Mouse (Mus musculus) kidney, adult 2 months (tissue): ENCODE results near the gene Ift122. TPM values are rescaled to one million over a fixed set of nuclear protein-coding genes. Genes with fewer than 3 reads are reported as not detected.
A peak's percentile ranks its signal among the peaks of the same experiment; 100 is the strongest.

ENCODE experiments used
- DNase-seq: peaks from one replicate; pipeline ENCODE4 v3.0.0; 2021
- H3K27ac ChIP-seq: fragments of 200-500 bp; 2 replicates; pipeline ENCODE4 v1.5.1; 2012; ENCODE audit warnings: low read depth, low read length, control low read depth, inconsistent platforms; ENCODE audit not compliant: insufficient read depth
- H3K27me3 ChIP-seq: fragments of 200-500 bp; replicated peaks from 2 replicates; pipeline ENCODE4 v1.6.1; 2012; ENCODE audit warnings: mild to moderate bottlenecking, moderate library complexity, low read length, inconsistent platforms; ENCODE audit not compliant: control insufficient read depth, insufficient read depth
- H3K36me3 ChIP-seq: fragments of 200-500 bp; 2 replicates; pipeline ENCODE4 v1.6.1; 2012; ENCODE audit warnings: mild to moderate bottlenecking, moderate library complexity, low read length, inconsistent platforms; ENCODE audit not compliant: control insufficient read depth, insufficient read depth
- H3K4me1 ChIP-seq: fragments of 200-500 bp; 2 replicates; pipeline ENCODE4 v1.6.1; 2011; ENCODE audit warnings: low read length; ENCODE audit not compliant: control insufficient read depth, insufficient read depth
- H3K4me3 ChIP-seq: fragments of 200-500 bp; 2 replicates; pipeline ENCODE4 v1.5.1; 2011; ENCODE audit warnings: mild to moderate bottlenecking, low read depth, low read length, control low read depth; ENCODE audit not compliant: insufficient read depth
- CTCF ChIP-seq: fragments of 200-500 bp; conservative IDR thresholded peaks from 2 replicates; pipeline ENCODE4 v1.5.1; 2011; ENCODE audit warnings: low read depth, mild to moderate bottlenecking, control low read depth, low read length, moderate library complexity, mixed read lengths; ENCODE audit not compliant: insufficient read depth, insufficient read length
- POLR2A ChIP-seq: fragments of 200-500 bp; IDR thresholded peaks from one replicate; pipeline ENCODE4 v1.6.1; 2011; ENCODE audit warnings: low read depth, low read length, control low read depth
- WGBS: fragments of 180-500 bp; shearing (Covaris S2); methylation state at CpG from one replicate; pipeline ENCODE4 v1.1.7; 2018; 5-methylcytosine and 5-hydroxymethylcytosine counted together
- polyA plus RNA-seq: library from polyadenylated mRNA; depleted of rRNA; stranded (reverse); fragments of >200 nt; gene quantifications from 2 replicates; pipeline ENCODE4 v1.2.3, GENCODE M21; 2012

Ift122 gene
- polyA plus RNA-seq, 1 experiment: 29.2 TPM

DNA sequence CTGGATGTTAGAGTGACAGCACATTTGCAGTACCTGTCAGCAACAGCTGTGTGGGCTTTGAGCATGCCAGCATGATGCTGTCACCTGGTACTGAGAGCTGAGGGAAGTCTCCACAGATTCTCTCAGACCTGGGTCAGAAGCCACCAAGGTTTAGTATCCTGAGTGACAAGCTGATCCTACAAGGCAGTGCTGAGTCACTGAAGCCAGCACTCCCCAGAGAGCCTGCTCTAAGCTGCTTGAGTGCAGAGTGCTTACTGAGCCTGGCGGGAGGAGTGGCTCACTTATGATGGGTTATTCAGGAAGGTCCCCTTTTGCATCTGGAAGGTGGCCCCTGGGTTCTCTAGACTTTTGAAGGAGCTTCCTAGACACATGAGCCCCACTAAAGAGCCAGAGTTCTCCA, 53.2 kb downstream of the Ift122 start:
- H3K4me3 ChIP-seq: no peak overlapping the region
- TF ChIP-seq POLR2A (no peak), CTCF (no peak)
- DNase-seq: no peak
- 76% methylated on average over 1 of the region's 1 CpGs for WGBS
- no peaks in the 10 kb centered on the region for H3K4me1 ChIP-seq
- no peaks in the 10 kb centered on the region for H3K36me3 ChIP-seq
- H3K27ac ChIP-seq: no peak overlapping the region
- H3K27me3 ChIP-seq: no peaks in the 10 kb centered on the region

DNA sequence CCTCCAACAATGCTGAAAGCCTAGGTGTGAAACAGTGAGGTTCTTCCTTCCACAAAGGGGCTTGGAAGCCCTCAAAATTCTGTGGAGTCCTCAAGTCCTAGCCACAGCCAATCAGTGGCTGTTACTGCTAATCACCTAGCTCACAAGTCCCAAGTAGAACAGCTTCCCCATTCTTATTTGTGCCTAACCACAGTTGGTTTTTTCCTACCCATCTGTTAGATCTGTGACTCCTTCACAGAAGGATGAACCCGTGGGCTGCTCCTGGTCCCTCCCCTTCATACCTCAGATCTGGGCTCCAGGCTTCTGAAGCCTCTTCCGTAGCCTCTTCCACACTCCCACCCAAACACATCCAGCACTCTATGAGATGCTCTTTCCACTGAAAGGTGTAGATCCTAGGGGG, 53.6 kb downstream of the Ift122 start:
- no peaks in the 10 kb centered on the region for H3K4me1 ChIP-seq
- no peak for DNase-seq
- no peaks in the 10 kb centered on the region for H3K36me3 ChIP-seq
- no peak overlapping the region for H3K27ac ChIP-seq
- WGBS: 56% methylated on average over 2 of the region's 2 CpGs
- no peak overlapping the region for H3K4me3 ChIP-seq
- no peaks in the 10 kb centered on the region for H3K27me3 ChIP-seq
- TF ChIP-seq CTCF: no peak
- no peak for TF ChIP-seq POLR2A

DNA sequence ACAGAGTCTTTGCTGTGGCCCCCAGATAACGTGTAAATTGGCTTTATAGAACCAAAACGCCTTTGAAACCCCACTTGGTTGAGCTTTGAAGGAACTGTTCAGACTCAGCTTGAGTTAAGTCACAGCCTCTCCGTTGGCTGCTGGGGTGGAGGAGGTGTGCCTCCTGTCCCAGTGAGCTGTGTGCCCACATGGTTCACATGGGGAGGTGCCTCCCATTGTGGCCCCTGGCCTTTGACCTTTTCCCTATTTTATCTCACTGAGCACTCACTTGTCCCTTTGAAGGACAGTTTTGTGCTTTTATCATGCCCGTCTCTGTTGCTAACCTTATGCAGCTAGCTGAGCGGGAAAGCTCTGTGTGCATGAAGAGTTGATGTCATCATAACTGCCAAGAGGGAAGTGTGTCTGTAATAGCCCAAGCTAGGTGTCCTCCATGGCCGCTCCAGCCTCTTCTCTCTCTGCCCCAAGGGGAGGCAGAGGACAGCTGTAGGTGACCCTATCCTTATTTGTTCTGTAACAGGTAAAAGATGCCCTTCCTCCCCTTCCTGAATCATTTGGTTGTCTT, 55.2 kb downstream of the Ift122 start:
- no peak for TF ChIP-seq CTCF
- TF ChIP-seq POLR2A: no peak
- no peaks in the 10 kb centered on the region for H3K4me1 ChIP-seq

DNA sequence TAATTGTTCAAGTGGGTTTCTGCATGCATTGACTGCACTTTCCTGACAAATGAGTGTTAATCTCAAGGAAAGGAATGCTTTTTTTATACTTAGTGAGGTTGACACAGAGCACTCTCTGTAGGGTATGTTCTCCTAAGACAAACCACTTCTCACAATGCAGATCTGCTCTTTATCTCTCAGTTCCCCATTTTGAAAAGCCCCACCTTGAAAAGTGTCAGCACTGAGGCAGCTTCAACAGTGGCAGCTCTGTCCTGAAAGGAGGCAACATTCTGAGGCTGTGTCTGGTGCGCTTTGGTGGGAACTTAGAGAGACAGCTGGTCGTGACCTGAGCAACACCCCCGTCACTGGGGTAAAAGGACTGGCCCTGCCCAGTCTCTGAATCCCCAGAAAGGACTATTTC, 55.8 kb downstream of the Ift122 start:
- H3K36me3 ChIP-seq: no peaks in the 10 kb centered on the region
- no peak for TF ChIP-seq CTCF
- TF ChIP-seq POLR2A: no peak
- no peaks in the 10 kb centered on the region for H3K27me3 ChIP-seq
- peak overlapping the region; percentile 18 for H3K27ac ChIP-seq
- H3K4me1 ChIP-seq: no peaks in the 10 kb centered on the region
- DNase-seq: no peak
- H3K4me3 ChIP-seq: no peak overlapping the region
- WGBS: 86% methylated on average over 3 of the region's 3 CpGs

More for the DNA sequence above, 55.2 kb downstream of the Ift122 start:
- H3K4me3 ChIP-seq: no peak overlapping the region
- DNase-seq: no peak
- WGBS: 74% methylated on average over 6 of the region's 6 CpGs
- H3K36me3 ChIP-seq: no peaks in the 10 kb centered on the region
- no peaks in the 10 kb centered on the region for H3K27me3 ChIP-seq
- no peak overlapping the region for H3K27ac ChIP-seq

DNA sequence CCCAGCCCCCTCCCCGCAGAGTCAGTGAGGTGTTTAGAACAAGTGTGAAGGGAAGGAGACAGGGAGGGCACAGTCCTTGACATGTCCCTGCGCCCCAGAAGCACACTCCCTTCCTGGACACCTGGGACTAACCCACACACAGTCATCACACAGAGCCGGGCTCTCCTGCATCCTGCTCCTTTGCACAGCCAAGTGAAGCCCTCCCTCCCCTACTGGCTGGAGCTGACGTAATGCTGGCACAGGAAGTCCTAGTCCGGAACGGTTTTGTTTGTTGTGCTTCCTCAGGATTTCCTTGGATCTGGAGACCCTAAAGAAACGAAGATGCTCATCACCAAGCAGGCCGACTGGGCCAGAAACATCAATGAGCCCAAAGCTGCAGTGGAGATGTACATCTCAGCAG, 56.7 kb downstream of the Ift122 start:
- TF ChIP-seq POLR2A (no peak), CTCF (no peak)
- no peak overlapping the region for H3K4me3 ChIP-seq
- 35% methylated on average over 8 of the region's 8 CpGs for WGBS
- no peaks in the 10 kb centered on the region for H3K27me3 ChIP-seq
- DNase-seq: peak; percentile 91
- H3K27ac ChIP-seq: peak overlapping the region; percentile 59
- no peaks in the 10 kb centered on the region for H3K4me1 ChIP-seq
- H3K36me3 ChIP-seq: no peaks in the 10 kb centered on the region

DNA sequence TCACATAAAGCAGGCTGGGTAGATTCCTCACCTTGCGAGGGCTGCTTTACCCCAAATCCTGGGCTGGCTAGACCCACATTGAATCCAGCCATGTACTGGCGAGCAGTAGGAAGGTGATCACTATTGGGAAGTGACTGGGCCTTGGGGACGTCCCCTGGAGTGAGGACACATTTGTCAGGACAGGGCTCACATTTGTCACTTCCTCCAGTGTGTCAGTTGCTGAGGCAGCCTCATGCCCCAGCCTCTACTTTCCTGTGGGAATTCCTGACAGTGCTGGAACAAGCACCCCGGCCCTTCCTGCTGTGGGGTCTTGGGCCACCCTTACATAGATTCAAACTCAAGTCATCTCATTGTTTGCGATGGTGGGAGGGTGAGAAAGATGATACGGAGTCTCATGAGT, 58.5 kb downstream of the Ift122 start:
- 79% methylated on average over 6 of the region's 6 CpGs for WGBS
- no peaks in the 10 kb centered on the region for H3K4me1 ChIP-seq
- DNase-seq: peak; percentile 67
- no peaks in the 10 kb centered on the region for H3K36me3 ChIP-seq
- H3K27ac ChIP-seq: peak overlapping the region; percentile 59
- TF ChIP-seq POLR2A: no peak
- TF ChIP-seq CTCF: no peak
- H3K4me3 ChIP-seq: no peak overlapping the region
- no peaks in the 10 kb centered on the region for H3K27me3 ChIP-seq

DNA sequence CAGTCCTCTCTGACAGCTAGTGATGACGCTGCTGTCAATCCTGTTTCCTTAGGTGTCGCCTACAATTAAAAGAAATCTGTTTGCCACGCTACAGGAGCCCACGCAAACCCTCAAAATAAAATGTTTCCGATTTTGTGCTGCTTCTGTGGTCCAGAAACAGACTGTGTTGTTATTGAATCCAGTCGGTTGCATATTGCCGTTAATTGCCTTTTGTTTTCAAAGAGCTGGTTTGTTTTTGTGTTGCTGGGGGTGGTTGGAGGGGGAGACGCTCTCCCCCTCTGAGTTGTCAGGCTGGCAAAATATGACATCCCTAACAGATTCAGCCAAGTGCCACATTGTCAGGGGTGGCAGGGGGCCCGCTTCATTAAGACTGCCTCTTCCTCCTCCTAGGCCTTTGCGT, 60.2 kb downstream of the Ift122 start:
- Histone ChIP-seq H3K4me3 (no peak overlapping the region), H3K27me3 (no peaks in the 10 kb centered on the region), H3K36me3 (no peaks in the 10 kb centered on the region), H3K4me1 (no peaks in the 10 kb centered on the region), H3K27ac (no peak overlapping the region)
- WGBS: 87% methylated on average over 10 of the region's 10 CpGs
- no peak for TF ChIP-seq POLR2A
- TF ChIP-seq CTCF: no peak
- no peak for DNase-seq
